Mouse (Mus musculus): ENCODE measurements around the gene Ccdc136. TPM values are rescaled to one million over a fixed set of nuclear protein-coding genes. Genes with fewer than 3 reads are reported as not detected.

Gene Ccdc136
- total and polyA plus RNA-seq, 3 experiments: 0.02 to 0.11 TPM; not detected in 1

GRCm38 (mm10) chr6:29426331-29426730, 30.2 kb downstream of the Ccdc136 start:
- Histone ChIP-seq H3K9me3 (replicated peaks) (no peaks in the 10 kb centered on the region), H3K4me3 (ENCODE audit: low read depth, low read length) (no peak overlapping the region), H3K36me3 (replicated peaks) (no peaks in the 10 kb centered on the region), H3K4me1 (ENCODE audit: insufficient read depth, low read depth, low read length) (peaks cover 11% of the 10 kb centered on the region), H3K27me3 (ENCODE audit: insufficient read depth, low read length) (peaks cover 43% of the 10 kb centered on the region)
- ATAC-seq (ENCODE audit: extremely low read depth, insufficient number of reproducible peaks, low FRiP score, poor library complexity, severe bottlenecking) (no peak), DNase-seq (ENCODE audit: low spot score) (no peak)
- TF ChIP-seq TAL1 (conservative IDR thresholded peaks at IDR 0.05; ENCODE audit: low read depth, low read length) (no peak), GATA2 (IDR thresholded peaks at IDR 0.05; ENCODE audit: borderline replicate concordance, low read depth, low read length) (no peak), CTCF (IDR thresholded peaks at IDR 0.05; ENCODE audit: low read depth, low read length) (no peak), POLR2AphosphoS5 (IDR thresholded peaks at IDR 0.05; ENCODE audit: insufficient replicate concordance, low read depth, low read length) (no peak), GATA1 (IDR thresholded peaks at IDR 0.05; ENCODE audit: borderline replicate concordance, low read length) (no peak)

- ATAC-seq (ENCODE audit: extremely low read depth, insufficient number of reproducible peaks, low FRiP score, poor library complexity, severe bottlenecking): no peak
- no peak overlapping the region for H3K4me3 ChIP-seq (ENCODE audit: low read depth, low read length)
- peaks cover 25% of the 10 kb centered on the region for H3K4me1 ChIP-seq (ENCODE audit: insufficient read depth, low read depth, low read length)
- TF ChIP-seq POLR2AphosphoS5 (IDR thresholded peaks at IDR 0.05; ENCODE audit: insufficient replicate concordance, low read depth, low read length) (no peak), GATA1 (IDR thresholded peaks at IDR 0.05; ENCODE audit: borderline replicate concordance, low read length) (no peak), GATA2 (IDR thresholded peaks at IDR 0.05; ENCODE audit: borderline replicate concordance, low read depth, low read length) (no peak), CTCF (IDR thresholded peaks at IDR 0.05; ENCODE audit: low read depth, low read length) (no peak), TAL1 (conservative IDR thresholded peaks at IDR 0.05; ENCODE audit: low read depth, low read length) (no peak)
- DNase-seq (ENCODE audit: low spot score): no peak
- no peaks in the 10 kb centered on the region for H3K9me3 ChIP-seq (replicated peaks)
- peaks cover 38% of the 10 kb centered on the region for H3K27me3 ChIP-seq (ENCODE audit: insufficient read depth, low read length)
- H3K36me3 ChIP-seq (replicated peaks): no peaks in the 10 kb centered on the region
Observed at GRCm38 (mm10) chr6:29428171-29428570, 32.1 kb downstream of the Ccdc136 start.

GRCm38 (mm10) chr6:29430681-29431420, 34.7 kb downstream of the Ccdc136 start:
- ATAC-seq (ENCODE audit: extremely low read depth, insufficient number of reproducible peaks, low FRiP score, poor library complexity, severe bottlenecking) (no peak), DNase-seq (ENCODE audit: low spot score) (no peak)
- TF ChIP-seq GATA1 (IDR thresholded peaks at IDR 0.05; ENCODE audit: borderline replicate concordance, low read length): no peak
- no peak for TF ChIP-seq TAL1 (conservative IDR thresholded peaks at IDR 0.05; ENCODE audit: low read depth, low read length)
- TF ChIP-seq CTCF (IDR thresholded peaks at IDR 0.05; ENCODE audit: low read depth, low read length): no peak
- no peak for TF ChIP-seq POLR2AphosphoS5 (IDR thresholded peaks at IDR 0.05; ENCODE audit: insufficient replicate concordance, low read depth, low read length)
- no peak for TF ChIP-seq GATA2 (IDR thresholded peaks at IDR 0.05; ENCODE audit: borderline replicate concordance, low read depth, low read length)
- Histone ChIP-seq H3K4me3 (ENCODE audit: low read depth, low read length) (no peak overlapping the region), H3K36me3 (replicated peaks) (no peaks in the 10 kb centered on the region), H3K4me1 (ENCODE audit: insufficient read depth, low read depth, low read length) (peaks cover 52% of the 10 kb centered on the region), H3K9me3 (replicated peaks) (peaks cover 5% of the 10 kb centered on the region), H3K27me3 (ENCODE audit: insufficient read depth, low read length) (peaks cover 49% of the 10 kb centered on the region)

GRCm38 (mm10) chr6:29431473-29431872, 35.4 kb downstream of the Ccdc136 start:
- no peaks in the 10 kb centered on the region for H3K36me3 ChIP-seq (replicated peaks)
- no peak for TF ChIP-seq CTCF (IDR thresholded peaks at IDR 0.05; ENCODE audit: low read depth, low read length)
- TF ChIP-seq TAL1 (conservative IDR thresholded peaks at IDR 0.05; ENCODE audit: low read depth, low read length): no peak
- TF ChIP-seq GATA2 (IDR thresholded peaks at IDR 0.05; ENCODE audit: borderline replicate concordance, low read depth, low read length): no peak
- TF ChIP-seq GATA1 (IDR thresholded peaks at IDR 0.05; ENCODE audit: borderline replicate concordance, low read length): no peak
- no peak for TF ChIP-seq POLR2AphosphoS5 (IDR thresholded peaks at IDR 0.05; ENCODE audit: insufficient replicate concordance, low read depth, low read length)
- peaks cover 48% of the 10 kb centered on the region for H3K27me3 ChIP-seq (ENCODE audit: insufficient read depth, low read length)
- no peak for DNase-seq (ENCODE audit: low spot score)
- H3K9me3 ChIP-seq (replicated peaks): peaks cover 5% of the 10 kb centered on the region
- ATAC-seq (ENCODE audit: extremely low read depth, insufficient number of reproducible peaks, low FRiP score, poor library complexity, severe bottlenecking): no peak
- no peak overlapping the region for H3K4me3 ChIP-seq (ENCODE audit: low read depth, low read length)
- H3K4me1 ChIP-seq (ENCODE audit: insufficient read depth, low read depth, low read length): peaks cover 58% of the 10 kb centered on the region

GRCm38 (mm10) chr6:29432156-29432555, 36.0 kb downstream of the Ccdc136 start:
- Histone ChIP-seq H3K4me3 (ENCODE audit: low read depth, low read length) (no peak overlapping the region), H3K9me3 (replicated peaks) (peaks cover 5% of the 10 kb centered on the region), H3K27me3 (ENCODE audit: insufficient read depth, low read length) (peaks cover 53% of the 10 kb centered on the region), H3K4me1 (ENCODE audit: insufficient read depth, low read depth, low read length) (peaks cover 65% of the 10 kb centered on the region), H3K36me3 (replicated peaks) (no peaks in the 10 kb centered on the region)
- ATAC-seq (ENCODE audit: extremely low read depth, insufficient number of reproducible peaks, low FRiP score, poor library complexity, severe bottlenecking) (no peak), DNase-seq (ENCODE audit: low spot score) (no peak)
- TF ChIP-seq GATA1 (IDR thresholded peaks at IDR 0.05; ENCODE audit: borderline replicate concordance, low read length) (no peak), TAL1 (conservative IDR thresholded peaks at IDR 0.05; ENCODE audit: low read depth, low read length) (no peak), GATA2 (IDR thresholded peaks at IDR 0.05; ENCODE audit: borderline replicate concordance, low read depth, low read length) (no peak), POLR2AphosphoS5 (IDR thresholded peaks at IDR 0.05; ENCODE audit: insufficient replicate concordance, low read depth, low read length) (no peak), CTCF (IDR thresholded peaks at IDR 0.05; ENCODE audit: low read depth, low read length) (no peak)

- no peaks in the 10 kb centered on the region for H3K36me3 ChIP-seq (replicated peaks)
- DNase-seq (ENCODE audit: low spot score) (no peak), ATAC-seq (ENCODE audit: extremely low read depth, insufficient number of reproducible peaks, low FRiP score, poor library complexity, severe bottlenecking) (no peak)
- peaks cover 53% of the 10 kb centered on the region for H3K27me3 ChIP-seq (ENCODE audit: insufficient read depth, low read length)
- no peak overlapping the region for H3K4me3 ChIP-seq (ENCODE audit: low read depth, low read length)
- H3K9me3 ChIP-seq (replicated peaks): peaks cover 5% of the 10 kb centered on the region
- TF ChIP-seq POLR2AphosphoS5 (IDR thresholded peaks at IDR 0.05; ENCODE audit: insufficient replicate concordance, low read depth, low read length) (no peak), TAL1 (conservative IDR thresholded peaks at IDR 0.05; ENCODE audit: low read depth, low read length) (no peak), GATA2 (IDR thresholded peaks at IDR 0.05; ENCODE audit: borderline replicate concordance, low read depth, low read length) (no peak), CTCF (IDR thresholded peaks at IDR 0.05; ENCODE audit: low read depth, low read length) (no peak), GATA1 (IDR thresholded peaks at IDR 0.05; ENCODE audit: borderline replicate concordance, low read length) (no peak)
- H3K4me1 ChIP-seq (ENCODE audit: insufficient read depth, low read depth, low read length): peaks cover 68% of the 10 kb centered on the region
Observed at GRCm38 (mm10) chr6:29432676-29433037, 36.5 kb downstream of the Ccdc136 start.

Measured in G1E (cell line).